Mouse (Mus musculus) induced T-regulatory cell, adult 2 months (primary cell): ENCODE results near the gene Dnajc8.
"Not testable (repeated sequence)": the region's sequence is repeated elsewhere in the genome, so short reads cannot be mapped to it uniquely, and the experiment has no call there.

ENCODE experiments used
- DNase-seq: peaks from one replicate; pipeline ENCODE4 v3.0.0-alpha.2; 2012; ENCODE audit warnings: low read depth

Gene Dnajc8

DNA sequence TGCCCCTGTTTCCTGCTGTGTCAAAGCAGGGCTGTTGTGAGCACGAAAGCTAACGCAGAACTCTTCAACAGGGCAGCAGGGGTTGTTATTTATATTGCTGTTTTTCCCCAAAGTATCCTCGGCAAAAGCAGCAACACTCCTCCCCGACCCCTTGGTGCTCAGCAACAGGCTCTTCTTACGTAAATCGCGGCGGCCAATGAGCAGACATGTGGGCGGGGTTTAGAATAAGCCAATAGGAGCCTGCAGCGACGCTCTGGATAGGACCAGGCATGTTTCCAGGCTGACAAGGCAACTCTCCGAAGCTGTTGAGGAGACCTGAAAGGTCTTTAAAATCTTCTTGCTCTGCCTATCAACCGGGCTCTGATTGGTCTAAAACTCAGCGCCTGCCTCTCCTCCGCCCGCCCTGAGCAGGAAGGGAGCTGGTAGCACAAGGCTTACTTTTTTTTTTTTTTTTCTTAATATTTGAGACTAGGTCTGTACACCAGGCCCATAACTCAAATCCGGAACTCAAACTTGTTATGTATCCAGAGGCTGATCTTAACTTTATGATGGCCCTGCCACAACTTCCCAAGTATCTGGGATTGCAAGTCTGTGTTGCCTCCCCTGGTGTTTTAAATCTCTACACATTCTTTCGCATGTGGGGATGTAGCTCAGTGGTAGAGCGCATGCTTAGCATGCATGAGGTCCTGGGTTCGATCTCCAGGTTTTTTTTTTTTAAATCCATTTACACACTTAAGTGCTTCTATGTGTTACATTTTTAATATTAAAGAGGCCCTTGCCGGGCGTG, 19.8 kb upstream of the Dnajc8 start:
- DNase-seq, result peak; percentile 97

DNA sequence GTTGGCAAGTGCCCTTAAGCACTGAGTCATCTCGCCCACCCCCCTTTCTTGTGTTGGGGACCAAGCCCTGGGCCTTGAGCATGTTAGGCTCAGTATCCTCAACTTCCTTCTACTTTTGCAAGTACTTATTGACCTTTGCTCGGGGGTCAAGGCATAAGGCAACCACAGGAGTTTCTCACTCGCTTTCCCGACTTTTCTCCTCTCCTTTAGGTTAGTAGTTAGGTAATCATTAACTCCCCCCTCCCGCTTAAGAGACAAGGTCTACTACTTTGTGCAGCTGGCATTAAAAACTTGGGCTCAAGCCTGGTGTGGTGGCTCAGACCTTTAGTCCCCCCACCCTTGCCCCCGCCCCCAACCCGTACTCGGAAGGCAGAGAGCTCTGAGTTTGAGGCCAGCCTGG, 17.3 kb upstream of the Dnajc8 start:
- DNase-seq, result no peak

DNA sequence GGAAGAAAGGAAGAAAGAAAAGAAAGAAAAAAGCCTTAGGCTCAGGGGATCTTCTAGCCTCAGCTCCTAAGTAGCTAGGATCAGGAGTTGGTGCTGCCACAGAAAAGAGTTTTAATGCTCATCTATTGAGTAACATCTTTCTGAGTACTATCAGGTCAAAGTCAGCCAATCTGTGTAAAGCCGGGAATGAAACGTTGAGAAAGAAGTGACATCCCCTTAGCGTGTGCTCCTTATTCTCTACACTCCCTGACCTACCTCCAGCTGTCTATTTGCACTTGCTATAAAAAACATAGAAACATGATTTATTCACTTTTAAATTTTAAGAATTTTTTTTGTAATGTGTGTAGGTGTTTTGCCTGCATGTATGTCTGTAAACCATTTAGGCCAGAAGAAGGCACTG, 16.2 kb upstream of the Dnajc8 start:
- DNase-seq, result no peak

GRCm38 (mm10) chr4:132524321-132524741, 11.0 kb upstream of the Dnajc8 start:
- DNase-seq, result no peak

DNA sequence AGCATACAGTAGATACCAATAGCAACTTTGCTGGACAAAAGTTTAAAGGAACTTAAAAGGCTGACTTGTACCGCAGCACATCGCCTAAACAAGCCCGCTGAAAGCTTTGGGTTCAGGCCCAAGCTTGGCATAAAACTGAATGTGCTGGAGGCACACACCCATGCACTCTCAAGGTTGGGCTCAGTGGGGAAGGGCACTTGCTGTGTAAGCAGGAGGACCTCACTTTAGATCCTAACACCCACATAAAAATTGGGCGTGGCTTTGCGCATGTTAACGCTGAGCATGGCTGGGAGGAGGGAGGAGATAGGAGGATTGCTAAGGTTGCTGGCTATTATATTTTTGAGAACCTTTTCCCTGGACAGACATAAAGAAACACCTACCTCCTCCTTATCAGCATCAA, 10.5 kb upstream of the Dnajc8 start:
- no peak for DNase-seq

DNA sequence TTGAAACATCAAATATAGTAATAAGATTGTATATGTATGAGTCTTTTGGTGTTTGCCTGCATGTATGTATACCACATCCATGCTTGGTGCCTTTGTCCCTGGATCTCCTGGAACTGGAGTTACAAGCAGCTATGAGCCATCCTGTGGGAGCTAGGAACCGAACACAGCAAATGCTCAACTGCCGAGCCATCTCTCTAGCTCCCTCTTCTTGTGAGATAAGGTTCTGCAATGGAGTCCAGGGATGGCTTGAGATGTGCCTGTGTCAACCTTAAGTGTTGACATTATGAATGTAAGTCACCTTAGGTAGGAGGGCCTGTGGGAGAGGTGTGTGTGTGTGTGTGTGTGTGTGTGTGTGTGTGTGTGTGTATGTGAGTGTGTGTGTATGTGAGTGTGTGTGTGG, 8.7 kb upstream of the Dnajc8 start:
- DNase-seq, result peak; percentile 66

- DNase-seq, result no peak
Measured at GRCm38 (mm10) chr4:132527917-132528522, 7.3 kb upstream of the Dnajc8 start.

- no peak for DNase-seq
Measured at GRCm38 (mm10) chr4:132529344-132529743, 6.0 kb upstream of the Dnajc8 start.

DNA sequence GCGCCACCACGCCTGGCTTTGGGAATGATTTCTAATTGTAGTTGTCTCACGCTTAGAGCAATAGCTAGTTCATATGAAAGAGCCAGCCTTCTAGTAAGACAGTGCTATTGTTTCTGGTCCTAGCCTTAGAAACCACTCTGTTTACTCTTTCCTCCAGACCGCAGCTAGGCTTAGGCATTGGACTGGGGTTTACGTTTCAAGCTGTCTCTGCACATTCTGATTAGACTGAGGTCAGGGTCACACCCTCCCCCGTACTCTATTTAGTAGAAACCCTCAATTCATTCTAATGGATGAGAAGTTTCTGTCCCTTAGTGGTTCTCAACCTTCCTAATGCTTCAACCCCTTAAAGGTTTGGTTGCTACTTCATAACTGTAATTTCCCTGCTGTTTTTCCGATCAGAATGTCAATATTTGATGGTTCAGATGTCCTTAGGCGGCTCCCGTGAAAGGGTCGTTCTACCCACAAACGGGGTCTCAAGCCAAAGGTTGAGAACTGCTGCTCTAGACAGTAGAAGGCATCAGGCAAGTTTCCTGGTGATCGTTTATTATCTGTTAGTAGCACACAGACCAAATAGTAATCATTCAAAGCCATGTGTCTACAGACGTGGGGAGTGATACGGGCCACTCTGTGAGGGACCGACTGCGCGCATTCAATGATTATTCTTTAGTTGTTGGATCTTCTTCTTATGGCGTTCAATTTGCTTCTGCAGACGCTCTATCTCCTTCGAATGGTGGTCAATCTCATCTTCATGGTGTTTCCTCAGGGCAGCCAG, 5.1 kb upstream of the Dnajc8 start:
- DNase-seq, result no peak

GRCm38 (mm10) chr4:132532496-132532895, 2.9 kb upstream of the Dnajc8 start:
- no peak for DNase-seq

DNA sequence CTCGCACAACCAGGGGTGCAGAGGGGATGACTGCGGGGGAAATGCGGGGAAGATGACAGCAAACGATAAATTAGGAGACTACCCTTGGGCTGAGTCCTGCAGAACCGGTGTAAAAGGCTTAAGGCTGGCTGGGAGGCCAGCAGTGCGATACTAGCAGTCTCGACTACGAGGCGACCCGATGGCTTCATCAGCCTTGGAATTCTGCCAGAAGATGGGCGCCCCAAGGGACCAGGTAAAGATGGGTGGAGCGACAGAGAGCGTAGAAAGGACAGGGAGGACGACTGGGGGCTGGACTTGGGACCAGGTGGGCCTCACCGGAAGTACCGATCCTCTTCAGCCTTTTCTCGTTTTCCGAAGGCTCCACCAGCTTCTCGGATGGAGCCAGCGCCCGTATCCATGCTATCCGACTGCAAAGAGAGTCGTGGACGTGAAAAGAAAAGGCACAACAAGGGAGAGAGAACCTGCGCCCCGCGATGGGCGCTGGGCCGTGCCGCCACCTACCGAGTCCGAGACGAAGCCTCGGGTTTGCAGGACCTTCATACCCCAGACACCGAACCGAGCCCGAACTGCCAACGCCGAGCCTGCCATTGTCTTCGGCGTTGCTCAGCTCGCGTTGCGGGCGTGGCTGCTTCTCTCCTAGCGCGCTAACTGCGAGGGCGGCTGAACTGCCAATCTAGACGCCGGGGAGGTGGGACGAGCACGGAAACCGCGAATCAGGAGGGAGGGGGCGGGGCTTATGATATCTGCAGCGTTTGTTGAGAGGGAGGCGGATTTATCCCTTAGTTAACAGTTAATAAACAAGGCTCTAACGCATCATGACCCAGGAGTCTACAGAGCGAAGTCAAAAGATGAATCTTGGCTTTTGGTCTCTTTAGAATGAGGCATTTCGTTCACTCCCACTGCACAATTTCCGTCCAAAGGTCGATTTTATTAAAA, 2.1 kb upstream of the Dnajc8 start, which contains the start of gene Atpif1:
TSS of gene Atpif1 (minus strand) at position 679 of the 936 bp plus-strand sequence.
- peak; percentile 98 for DNase-seq

GRCm38 (mm10) chr4:132539481-132539880, 4.1 kb downstream of the Dnajc8 start:
- no peak for DNase-seq

DNA sequence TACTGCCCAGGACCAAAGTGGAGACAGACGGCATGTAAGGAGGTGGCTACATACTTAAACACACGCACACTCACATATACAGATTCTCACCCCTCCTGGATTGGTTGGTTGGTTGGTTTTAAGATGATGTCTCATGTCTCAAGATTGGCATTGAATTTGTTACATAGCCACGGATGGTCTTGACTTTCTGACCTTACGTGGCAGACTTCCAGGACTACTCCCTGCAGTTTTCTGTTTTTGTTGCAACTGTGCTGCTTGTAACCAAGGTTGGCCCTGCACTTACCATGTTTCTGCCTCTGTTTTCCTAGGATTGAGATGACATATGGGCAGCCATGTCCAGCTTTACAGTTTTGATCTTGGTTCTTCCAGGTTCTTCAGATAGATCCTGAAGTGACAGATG, 6.1 kb downstream of the Dnajc8 start:
- DNase-seq, result no peak

DNA sequence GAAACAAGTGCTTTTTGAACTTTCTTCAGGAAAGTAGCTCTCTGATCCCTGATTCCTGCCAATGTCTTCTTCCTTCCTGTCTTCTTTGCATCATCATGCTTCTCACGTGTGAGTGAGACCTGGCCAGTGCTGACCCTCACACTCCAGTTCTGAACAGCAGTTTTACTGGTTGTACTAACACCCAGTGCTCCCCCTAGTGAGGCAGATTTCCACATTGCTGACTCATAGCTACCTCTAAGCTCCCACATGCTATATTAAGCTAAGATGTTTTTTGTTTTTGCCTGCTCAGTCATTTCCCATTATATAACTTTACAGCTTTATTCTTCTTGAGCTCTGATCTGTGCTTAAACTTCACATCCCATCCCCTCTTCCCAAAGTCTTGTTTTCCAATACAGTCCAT, 7.4 kb downstream of the Dnajc8 start:
- no peak for DNase-seq

DNA sequence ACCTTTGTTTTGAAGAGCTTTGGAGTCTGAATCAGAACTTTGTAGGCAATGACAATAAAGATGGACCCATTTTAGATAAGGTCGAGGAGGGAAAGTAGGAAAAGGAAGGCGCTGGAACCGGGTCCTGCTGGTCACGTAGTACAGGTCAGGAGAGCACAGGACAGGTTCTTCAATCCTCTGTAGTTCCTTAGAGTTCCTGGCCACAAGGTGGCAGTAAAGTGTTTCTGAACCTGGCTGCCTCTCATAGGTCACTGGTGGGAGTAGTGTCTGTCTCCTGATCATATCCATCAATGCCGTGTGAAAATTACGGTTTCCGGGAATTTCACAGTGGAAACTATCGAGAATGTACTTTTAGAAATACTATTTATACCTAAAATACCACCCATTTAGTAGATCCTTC, 10.5 kb downstream of the Dnajc8 start:
- DNase-seq, result peak; percentile 87

- no peak for DNase-seq
Measured at GRCm38 (mm10) chr4:132554221-132554620, 18.9 kb downstream of the Dnajc8 start.

- DNase-seq, result no peak
Measured at GRCm38 (mm10) chr4:132554653-132555052, 19.3 kb downstream of the Dnajc8 start.

DNA sequence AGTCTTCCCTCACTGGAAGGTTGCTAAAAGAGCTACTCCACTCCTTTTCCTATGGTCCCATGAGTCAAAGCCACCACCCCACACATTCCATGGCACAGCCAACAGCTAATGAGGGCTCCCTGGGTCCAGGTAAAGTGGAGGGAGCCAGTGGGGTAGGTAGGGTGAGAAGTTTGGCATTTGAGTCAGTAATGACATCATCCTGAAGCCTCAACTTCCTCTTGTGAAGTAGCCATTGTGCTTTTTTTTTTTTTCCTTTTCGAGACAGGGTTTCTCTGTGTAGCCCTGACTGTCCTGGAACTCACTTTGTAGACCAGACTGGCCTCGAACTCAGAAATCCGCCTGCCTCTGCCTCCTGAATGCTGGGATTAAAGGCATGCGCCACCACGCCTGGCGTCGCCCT, 20.2 kb downstream of the Dnajc8 start:
- DNase-seq, result not testable (repeated sequence)

DNA sequence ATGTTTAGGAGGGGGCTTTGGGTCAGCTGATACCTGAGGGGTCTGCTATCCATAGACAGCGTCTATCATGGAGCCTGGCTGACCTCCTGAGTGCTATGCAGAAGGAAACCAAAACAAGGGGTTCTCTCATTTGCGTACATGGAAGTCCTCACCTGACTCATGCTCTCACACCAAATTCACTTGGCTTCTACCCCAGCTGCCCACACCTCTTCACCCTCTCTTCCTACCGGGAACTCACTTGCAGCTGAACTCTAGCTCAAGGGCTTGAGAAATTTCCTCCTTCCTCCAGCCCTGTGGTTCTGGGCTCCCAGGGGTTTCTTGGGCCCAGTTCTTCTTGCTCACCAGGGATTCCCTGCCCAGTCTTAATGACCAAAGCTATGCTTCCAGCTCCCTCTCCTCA, 27.9 kb downstream of the Dnajc8 start:
- no peak for DNase-seq

- DNase-seq, result no peak
Measured at GRCm38 (mm10) chr4:132563965-132564364, 28.6 kb downstream of the Dnajc8 start, which contains the start of gene Ptafr. Gene Ptafr, plus strand, starts transcription at chr4:132564067.

- DNase-seq, result no peak
Measured at GRCm38 (mm10) chr4:132565089-132565747, 29.9 kb downstream of the Dnajc8 start.
